Mouse (Mus musculus): ENCODE data around the gene Arhgap44. TPM values are rescaled to one million over a fixed set of nuclear protein-coding genes. Genes with fewer than 3 reads are reported as not detected.

Arhgap44 gene
- polyA plus RNA-seq, 1 experiment, result 7.8 TPM

GRCm38 (mm10) chr11:65115811-65116210, 47.0 kb downstream of the Arhgap44 start:
- H3K36me3 ChIP-seq (ENCODE audit: control insufficient read depth, insufficient read depth), result no peaks in the 10 kb centered on the region
- H3K27me3 ChIP-seq (ENCODE audit: control insufficient read depth, insufficient read depth, insufficient read length), result no peaks in the 10 kb centered on the region
- no peak overlapping the region for H3K4me3 ChIP-seq (ENCODE audit: insufficient read depth, poor library complexity, severe bottlenecking)
- H3K79me2 ChIP-seq (ENCODE audit: control insufficient read depth, insufficient read depth), result no peaks in the 10 kb centered on the region
- no peaks in the 10 kb centered on the region for H3K79me3 ChIP-seq (ENCODE audit: low read depth)
- H3ac ChIP-seq (ENCODE audit: control insufficient read depth, insufficient read length, low read depth), result no peak overlapping the region
- TF ChIP-seq USF1 (IDR thresholded peaks at IDR 0.05; ENCODE audit: low read depth) (no peak), CEBPB (IDR thresholded peaks at IDR 0.05; ENCODE audit: low read depth) (no peak), FOSL1 (IDR thresholded peaks at IDR 0.05; ENCODE audit: insufficient read depth, low read length, poor library complexity, severe bottlenecking) (no peak), MAX (IDR thresholded peaks at IDR 0.05) (no peak), MYOD1 (IDR thresholded peaks at IDR 0.05; ENCODE audit: control insufficient read depth, insufficient read length, low read depth) (no peak), MYOG (IDR thresholded peaks at IDR 0.05; ENCODE audit: control insufficient read depth, extremely low read depth, insufficient read length) (no peak), CTCF (IDR thresholded peaks at IDR 0.05; ENCODE audit: control insufficient read depth, insufficient read depth, insufficient read length) (no peak)

DNA sequence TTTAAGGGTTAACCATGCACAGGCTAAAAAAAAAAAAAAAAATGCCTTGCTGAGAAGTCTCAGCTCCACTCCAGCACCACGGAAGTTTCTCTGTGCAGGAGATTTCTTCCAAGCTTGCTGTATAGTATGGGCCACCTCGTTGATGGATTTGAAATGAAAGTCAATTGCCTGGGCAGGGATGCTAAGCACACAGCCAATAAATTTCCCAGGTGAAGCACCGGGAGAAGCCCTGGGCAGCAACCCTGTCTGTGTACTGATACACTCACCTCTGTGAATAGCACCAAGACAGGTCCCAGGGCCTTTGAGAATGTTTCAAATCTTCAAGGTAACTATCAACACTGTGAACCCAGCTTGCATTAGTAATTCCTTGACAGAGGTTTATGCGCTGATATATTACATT, 50.7 kb downstream of the Arhgap44 start:
- Histone ChIP-seq H3K36me3 (ENCODE audit: control insufficient read depth, insufficient read depth) (no peaks in the 10 kb centered on the region), H3K27me3 (ENCODE audit: control insufficient read depth, insufficient read depth, insufficient read length) (no peaks in the 10 kb centered on the region), H3K79me2 (ENCODE audit: control insufficient read depth, insufficient read depth) (no peaks in the 10 kb centered on the region), H3ac (ENCODE audit: control insufficient read depth, insufficient read length, low read depth) (no peak overlapping the region), H3K4me3 (ENCODE audit: insufficient read depth, poor library complexity, severe bottlenecking) (no peak overlapping the region), H3K79me3 (ENCODE audit: low read depth) (no peaks in the 10 kb centered on the region)
- TF ChIP-seq MAX (IDR thresholded peaks at IDR 0.05), result no peak
- TF ChIP-seq CEBPB (IDR thresholded peaks at IDR 0.05; ENCODE audit: low read depth), result no peak
- no peak for TF ChIP-seq CTCF (IDR thresholded peaks at IDR 0.05; ENCODE audit: control insufficient read depth, insufficient read depth, insufficient read length)
- no peak for TF ChIP-seq USF1 (IDR thresholded peaks at IDR 0.05; ENCODE audit: low read depth)
- no peak for TF ChIP-seq MYOG (IDR thresholded peaks at IDR 0.05; ENCODE audit: control insufficient read depth, extremely low read depth, insufficient read length)
- no peak for TF ChIP-seq FOSL1 (IDR thresholded peaks at IDR 0.05; ENCODE audit: insufficient read depth, low read length, poor library complexity, severe bottlenecking)
- TF ChIP-seq MYOD1 (IDR thresholded peaks at IDR 0.05; ENCODE audit: control insufficient read depth, insufficient read length, low read depth), result no peak

GRCm38 (mm10) chr11:65111651-65112050, 51.1 kb downstream of the Arhgap44 start:
- no peaks in the 10 kb centered on the region for H3K27me3 ChIP-seq (ENCODE audit: control insufficient read depth, insufficient read depth, insufficient read length)
- H3K79me3 ChIP-seq (ENCODE audit: low read depth), result no peaks in the 10 kb centered on the region
- H3ac ChIP-seq (ENCODE audit: control insufficient read depth, insufficient read length, low read depth), result no peak overlapping the region
- no peak overlapping the region for H3K4me3 ChIP-seq (ENCODE audit: insufficient read depth, poor library complexity, severe bottlenecking)
- TF ChIP-seq USF1 (IDR thresholded peaks at IDR 0.05; ENCODE audit: low read depth) (no peak), MAX (IDR thresholded peaks at IDR 0.05) (no peak), CEBPB (IDR thresholded peaks at IDR 0.05; ENCODE audit: low read depth) (no peak), MYOG (IDR thresholded peaks at IDR 0.05; ENCODE audit: control insufficient read depth, extremely low read depth, insufficient read length) (no peak), MYOD1 (IDR thresholded peaks at IDR 0.05; ENCODE audit: control insufficient read depth, insufficient read length, low read depth) (no peak), FOSL1 (IDR thresholded peaks at IDR 0.05; ENCODE audit: insufficient read depth, low read length, poor library complexity, severe bottlenecking) (no peak), CTCF (IDR thresholded peaks at IDR 0.05; ENCODE audit: control insufficient read depth, insufficient read depth, insufficient read length) (no peak)
- H3K79me2 ChIP-seq (ENCODE audit: control insufficient read depth, insufficient read depth), result no peaks in the 10 kb centered on the region
- H3K36me3 ChIP-seq (ENCODE audit: control insufficient read depth, insufficient read depth), result no peaks in the 10 kb centered on the region

- TF ChIP-seq MYOD1 (IDR thresholded peaks at IDR 0.05; ENCODE audit: control insufficient read depth, insufficient read length, low read depth), result no peak
- TF ChIP-seq USF1 (IDR thresholded peaks at IDR 0.05; ENCODE audit: low read depth), result no peak
- TF ChIP-seq CTCF (IDR thresholded peaks at IDR 0.05; ENCODE audit: control insufficient read depth, insufficient read depth, insufficient read length), result no peak
- no peak for TF ChIP-seq FOSL1 (IDR thresholded peaks at IDR 0.05; ENCODE audit: insufficient read depth, low read length, poor library complexity, severe bottlenecking)
- no peak for TF ChIP-seq CEBPB (IDR thresholded peaks at IDR 0.05; ENCODE audit: low read depth)
- no peak for TF ChIP-seq MYOG (IDR thresholded peaks at IDR 0.05; ENCODE audit: control insufficient read depth, extremely low read depth, insufficient read length)
- no peak for TF ChIP-seq MAX (IDR thresholded peaks at IDR 0.05)
- H3K27me3 ChIP-seq (ENCODE audit: control insufficient read depth, insufficient read depth, insufficient read length), result no peaks in the 10 kb centered on the region
Observed at GRCm38 (mm10) chr11:65110058-65110457, 52.7 kb downstream of the Arhgap44 start.

DNA sequence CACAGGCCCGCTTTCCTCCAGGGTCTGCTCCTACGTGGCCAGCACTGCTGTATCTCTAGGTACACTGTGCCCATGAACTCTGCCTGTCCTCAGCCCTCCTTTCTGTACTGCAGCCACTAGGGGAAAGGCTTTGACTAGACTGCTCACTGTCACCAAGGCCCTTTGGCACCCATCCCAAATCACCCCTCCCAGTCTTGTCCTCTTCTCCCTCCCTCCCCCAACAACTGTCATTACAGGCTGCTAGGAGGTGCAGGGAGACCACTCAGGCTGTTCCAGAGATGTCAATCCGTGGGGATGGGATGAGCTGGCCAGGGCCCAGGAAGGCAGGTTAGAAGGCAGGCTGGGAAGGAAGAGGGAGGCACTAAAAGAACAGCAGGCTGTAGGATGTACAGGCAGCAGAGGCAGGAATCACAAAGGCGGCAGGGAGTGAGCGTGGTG, 55.0 kb downstream of the Arhgap44 start:
- Histone ChIP-seq H3K79me3 (ENCODE audit: low read depth) (no peaks in the 10 kb centered on the region), H3K79me2 (ENCODE audit: control insufficient read depth, insufficient read depth) (no peaks in the 10 kb centered on the region), H3ac (ENCODE audit: control insufficient read depth, insufficient read length, low read depth) (no peak overlapping the region), H3K4me3 (ENCODE audit: insufficient read depth, poor library complexity, severe bottlenecking) (no peak overlapping the region), H3K27me3 (ENCODE audit: control insufficient read depth, insufficient read depth, insufficient read length) (no peaks in the 10 kb centered on the region), H3K36me3 (ENCODE audit: control insufficient read depth, insufficient read depth) (no peaks in the 10 kb centered on the region)
- no peak for TF ChIP-seq MAX (IDR thresholded peaks at IDR 0.05)
- TF ChIP-seq CEBPB (IDR thresholded peaks at IDR 0.05; ENCODE audit: low read depth), result no peak
- TF ChIP-seq CTCF (IDR thresholded peaks at IDR 0.05; ENCODE audit: control insufficient read depth, insufficient read depth, insufficient read length), result no peak
- TF ChIP-seq MYOG (IDR thresholded peaks at IDR 0.05; ENCODE audit: control insufficient read depth, extremely low read depth, insufficient read length), result no peak
- no peak for TF ChIP-seq USF1 (IDR thresholded peaks at IDR 0.05; ENCODE audit: low read depth)
- TF ChIP-seq FOSL1 (IDR thresholded peaks at IDR 0.05; ENCODE audit: insufficient read depth, low read length, poor library complexity, severe bottlenecking), result no peak
- no peak for TF ChIP-seq MYOD1 (IDR thresholded peaks at IDR 0.05; ENCODE audit: control insufficient read depth, insufficient read length, low read depth)

More at GRCm38 (mm10) chr11:65110058-65110457, 52.7 kb downstream of the Arhgap44 start:
- no peaks in the 10 kb centered on the region for H3K79me2 ChIP-seq (ENCODE audit: control insufficient read depth, insufficient read depth)
- no peak overlapping the region for H3K4me3 ChIP-seq (ENCODE audit: insufficient read depth, poor library complexity, severe bottlenecking)
- no peak overlapping the region for H3ac ChIP-seq (ENCODE audit: control insufficient read depth, insufficient read length, low read depth)
- no peaks in the 10 kb centered on the region for H3K36me3 ChIP-seq (ENCODE audit: control insufficient read depth, insufficient read depth)
- H3K79me3 ChIP-seq (ENCODE audit: low read depth), result no peaks in the 10 kb centered on the region
